Mouse (Mus musculus) cerebellum, adult 9-11 months (tissue): ENCODE measurements around the gene Tmcc3.

ENCODE experiments used
- DNase-seq: peaks from one replicate; pipeline ENCODE4 v3.0.0; 2022

Gene Tmcc3

DNA sequence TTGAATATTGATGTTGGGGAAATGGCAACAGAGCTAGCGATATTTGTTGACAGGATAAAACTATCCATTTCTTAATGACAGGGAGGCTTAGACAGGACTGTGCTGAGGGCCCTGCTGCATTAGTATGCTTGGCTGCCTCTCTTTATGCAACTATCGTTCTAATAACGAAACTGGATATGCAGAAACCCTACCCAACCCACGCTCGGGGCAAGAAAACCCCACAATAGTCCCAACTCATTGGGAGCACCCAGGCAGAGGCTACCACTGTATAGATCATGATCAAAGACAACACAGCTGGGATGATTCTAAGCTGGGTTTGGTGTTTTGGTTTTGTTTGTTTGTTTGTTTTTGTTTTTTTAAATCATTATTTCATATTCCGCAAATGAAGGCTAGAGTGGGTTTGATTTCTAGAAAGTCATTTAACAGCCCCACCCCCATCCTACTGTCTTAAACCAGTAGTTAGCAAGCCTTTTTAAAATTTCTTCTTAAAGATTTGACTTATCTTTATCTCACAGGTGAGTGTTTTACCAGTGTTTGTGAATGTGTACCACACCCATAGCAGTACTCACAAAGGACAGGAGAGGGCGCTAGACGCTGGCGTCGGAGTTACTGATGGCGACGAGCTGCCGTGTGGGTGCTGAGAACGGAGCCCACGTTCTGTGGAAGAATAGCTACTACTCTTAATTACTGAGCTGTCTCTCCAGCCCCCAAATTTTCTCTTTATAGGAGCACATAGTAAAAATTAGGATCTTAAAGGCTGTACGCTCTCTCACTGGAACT, 20.8 kb downstream of the Tmcc3 start:
- DNase-seq, result no peak

DNA sequence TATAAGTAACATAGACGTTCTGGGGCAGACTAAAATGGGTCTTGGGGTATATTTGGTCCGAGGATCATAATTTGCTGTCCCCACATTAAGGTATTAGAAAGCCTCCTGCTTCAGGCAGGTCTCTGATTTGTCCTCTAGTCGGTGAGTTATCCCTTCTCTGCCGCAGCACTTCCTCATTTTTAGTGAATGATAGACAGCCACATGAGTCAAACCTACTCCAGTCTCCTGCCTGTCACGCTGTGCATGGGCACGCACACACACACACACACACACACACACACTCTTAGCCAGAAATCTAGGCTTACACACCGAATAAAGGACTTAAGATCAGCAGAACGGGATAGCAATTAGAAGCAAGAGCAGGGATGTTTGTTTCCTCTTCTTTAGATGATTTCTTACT, 21.6 kb downstream of the Tmcc3 start:
- DNase-seq, result no peak

DNA sequence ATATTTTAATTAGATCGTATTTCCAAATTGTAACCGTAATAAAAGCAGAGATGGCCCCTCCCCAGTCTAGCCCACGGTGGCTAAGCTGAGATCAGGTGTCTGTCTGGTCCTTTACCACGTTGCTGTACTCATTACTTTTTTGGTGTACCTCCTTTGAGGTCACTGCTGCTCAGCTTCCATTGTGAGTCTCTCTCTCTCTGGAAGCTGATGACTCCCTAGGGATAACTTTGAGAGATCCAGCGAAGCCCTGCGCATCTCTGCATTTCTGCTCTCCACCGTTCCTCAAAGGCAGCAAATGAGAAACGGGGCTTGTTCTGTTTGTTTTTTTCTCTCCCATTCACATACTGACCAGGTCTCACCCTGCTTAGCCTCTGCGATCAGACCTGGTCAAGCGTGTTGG, 23.3 kb downstream of the Tmcc3 start:
- no peak for DNase-seq

DNA sequence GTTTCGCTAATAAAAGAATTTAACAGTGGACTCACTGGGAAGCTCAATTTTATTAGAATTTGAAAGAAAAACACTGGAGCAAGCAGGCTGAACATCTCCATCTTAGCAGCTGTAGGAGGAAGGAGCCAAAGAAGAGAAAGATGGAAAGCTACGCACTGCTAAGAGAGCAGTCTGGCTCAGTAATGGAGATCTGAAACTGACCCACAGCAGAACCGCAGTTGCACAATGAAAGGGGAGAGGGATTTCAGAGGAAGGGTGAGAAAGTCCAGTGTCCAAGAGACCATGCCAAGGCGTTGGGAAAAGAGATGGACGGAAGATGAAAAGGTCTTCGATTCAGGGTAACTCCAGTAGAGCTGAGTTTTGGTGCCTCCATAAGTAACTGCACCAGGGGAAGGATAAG, 24.3 kb downstream of the Tmcc3 start:
- no peak for DNase-seq

DNA sequence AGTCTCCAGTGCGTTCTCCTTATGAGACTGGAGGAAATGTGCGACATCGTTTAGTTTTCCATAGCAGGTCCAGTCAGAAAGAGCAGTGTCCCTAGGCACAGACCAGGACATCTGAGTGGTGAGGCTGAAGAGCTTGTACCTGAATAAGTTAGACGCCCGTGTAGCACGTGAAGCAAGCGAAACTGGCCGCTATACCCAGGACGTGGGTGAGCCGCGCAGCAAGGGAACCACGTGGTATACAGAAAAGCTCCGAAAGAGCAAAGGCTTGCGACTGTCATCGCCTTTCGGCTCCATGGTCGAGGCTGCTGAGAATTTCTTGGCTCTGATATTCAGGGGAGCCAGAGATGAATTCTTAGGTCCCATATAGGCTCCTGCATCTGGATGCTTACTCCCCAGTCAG, 29.8 kb downstream of the Tmcc3 start:
- DNase-seq, result no peak

DNA sequence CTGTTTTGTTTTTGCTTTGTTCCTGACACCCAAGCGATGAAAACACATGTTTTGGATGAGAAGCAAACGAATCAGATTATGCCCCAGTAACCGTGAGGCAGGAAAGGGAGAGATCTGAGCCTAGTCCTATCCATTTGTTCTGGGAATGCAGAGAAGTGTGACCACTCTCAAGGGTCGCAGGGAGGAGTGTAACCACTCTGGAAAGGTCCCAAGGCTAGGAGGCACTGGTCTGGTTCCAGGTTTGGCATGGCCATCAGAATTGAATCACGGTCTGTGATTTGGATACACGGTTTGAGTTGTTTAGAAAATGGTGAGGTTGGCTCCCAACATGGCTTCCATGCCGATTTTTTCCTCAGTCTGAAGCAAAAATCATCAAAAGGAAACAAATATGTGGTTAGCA, 30.5 kb downstream of the Tmcc3 start:
- DNase-seq, result no peak

DNA sequence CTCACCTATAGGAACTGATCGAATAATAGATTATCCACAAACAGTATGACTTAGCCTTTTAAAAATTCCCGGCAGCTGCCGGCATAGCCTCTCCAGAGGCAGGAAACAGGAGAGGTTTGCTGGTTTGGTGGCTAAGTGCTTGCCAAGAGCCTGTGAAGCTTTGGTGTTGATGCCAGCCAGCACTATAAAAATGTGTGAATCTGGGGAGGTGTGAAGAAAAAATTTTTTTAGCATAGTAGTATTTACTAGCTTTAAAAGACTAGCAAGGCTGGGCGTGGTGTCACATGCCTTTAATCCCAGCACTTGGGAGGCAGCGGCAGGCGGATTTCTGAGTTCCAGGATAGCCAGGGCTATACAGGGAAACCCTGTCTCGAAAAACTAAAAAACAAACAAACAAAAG, 31.8 kb downstream of the Tmcc3 start:
- DNase-seq, result no peak

DNA sequence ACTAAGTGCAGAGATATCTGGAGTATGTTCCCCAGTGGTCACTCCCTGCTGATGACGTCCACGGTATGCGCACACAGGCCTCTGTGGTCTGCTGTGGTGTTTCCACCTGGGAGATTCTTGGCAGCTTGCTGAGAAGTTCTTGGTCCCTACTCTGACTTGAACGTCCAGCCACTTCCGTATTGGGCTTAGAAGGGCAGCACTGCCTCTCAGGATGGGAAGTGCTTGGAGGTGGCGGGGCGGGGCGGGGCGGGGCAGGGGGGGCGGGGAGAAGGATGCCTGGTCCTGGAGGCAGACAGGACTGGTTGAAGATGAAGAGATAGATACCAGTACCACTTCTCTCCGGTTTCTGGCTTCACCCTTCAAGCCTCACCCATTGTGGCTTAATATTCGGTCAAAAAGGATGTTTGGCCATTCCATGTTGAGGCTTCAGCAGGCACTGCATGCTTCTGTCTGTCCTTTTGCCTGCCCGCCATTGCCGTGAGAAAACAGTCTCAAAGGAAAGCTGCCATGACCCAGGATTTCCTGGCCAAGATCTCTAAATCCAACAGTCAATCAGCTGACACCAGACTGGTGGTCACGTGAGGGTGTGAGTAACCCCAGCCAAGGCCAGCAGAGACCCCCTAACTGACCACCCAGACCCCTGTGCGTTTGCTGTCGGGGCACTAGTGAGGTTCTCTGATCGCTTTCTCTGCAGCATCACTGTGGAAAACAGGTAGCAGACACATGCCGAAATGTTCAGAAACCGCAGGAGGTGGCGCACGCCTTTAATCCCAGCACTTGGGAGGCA, 33.1 kb downstream of the Tmcc3 start:
- DNase-seq, result no peak

DNA sequence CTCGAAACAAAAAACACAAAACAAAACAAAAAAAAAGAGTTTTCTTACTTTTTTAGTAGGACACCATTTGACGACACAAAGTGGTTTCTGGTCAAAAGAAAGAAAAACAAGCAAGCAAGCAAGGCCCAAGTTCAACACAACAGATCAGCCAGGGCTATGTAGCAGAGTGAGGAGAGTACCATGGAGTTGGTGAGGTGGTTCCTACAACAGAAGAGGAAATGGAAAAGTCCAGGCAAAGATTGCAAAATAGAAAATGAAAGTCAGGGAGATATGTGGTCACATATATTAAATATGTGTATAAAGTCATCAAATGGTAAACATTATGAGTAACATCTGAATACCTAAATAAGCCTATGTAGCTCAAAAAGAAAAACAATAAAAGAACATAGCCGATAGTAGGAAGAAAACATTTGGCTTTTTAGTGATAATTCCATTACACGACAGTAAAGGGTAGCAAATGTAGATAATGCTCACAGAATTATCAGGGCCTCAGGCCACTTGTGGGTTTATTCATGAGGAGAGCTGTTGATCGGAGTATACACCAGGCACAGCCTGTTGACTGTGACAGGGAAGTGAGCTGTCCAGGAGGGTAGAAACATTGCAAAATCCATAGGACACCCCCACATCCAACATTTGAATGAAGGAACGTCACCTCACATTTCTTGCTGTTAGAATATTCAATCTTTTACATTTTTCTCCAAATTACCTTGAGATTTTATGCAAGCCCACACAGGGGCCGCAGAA, 33.9 kb downstream of the Tmcc3 start:
- DNase-seq, result no peak

DNA sequence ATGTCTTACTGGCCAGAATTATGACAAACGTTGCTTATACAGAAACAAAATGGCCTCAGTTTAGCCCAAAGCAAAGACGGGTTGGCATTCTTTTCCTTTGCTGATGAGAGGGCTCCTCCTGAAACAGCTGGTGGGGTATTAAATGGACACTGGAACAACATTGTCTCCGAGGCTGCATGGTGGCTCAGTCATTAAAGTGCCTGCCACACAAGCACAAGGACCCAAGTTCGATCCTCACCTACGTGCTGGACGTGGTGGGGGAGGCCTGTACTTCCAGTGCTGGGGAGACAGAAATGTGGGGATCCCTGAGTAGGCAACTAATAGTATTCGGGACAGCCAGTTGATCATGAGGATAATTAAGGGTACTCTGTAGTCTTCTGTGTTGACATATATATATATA, 34.8 kb downstream of the Tmcc3 start:
- no peak for DNase-seq

DNA sequence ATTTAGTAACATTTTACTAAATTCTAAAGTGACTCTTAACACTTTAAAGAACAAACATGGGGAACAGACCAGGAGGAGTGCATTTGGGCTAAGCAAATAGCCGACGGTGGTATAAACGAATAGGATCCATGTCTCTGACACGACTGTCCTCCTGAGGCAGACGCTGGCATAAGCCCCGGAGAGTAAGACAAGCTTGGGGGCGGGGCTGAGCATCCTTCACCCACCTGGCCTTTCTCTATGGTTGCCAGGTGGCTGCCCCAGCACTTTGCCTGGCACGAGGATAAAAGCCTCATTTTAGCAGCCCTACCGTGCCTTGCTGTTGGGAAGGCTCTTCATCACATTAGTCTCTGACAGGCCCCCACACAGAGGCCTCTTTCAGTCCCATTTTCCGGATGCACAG, 35.5 kb downstream of the Tmcc3 start:
- no peak for DNase-seq

DNA sequence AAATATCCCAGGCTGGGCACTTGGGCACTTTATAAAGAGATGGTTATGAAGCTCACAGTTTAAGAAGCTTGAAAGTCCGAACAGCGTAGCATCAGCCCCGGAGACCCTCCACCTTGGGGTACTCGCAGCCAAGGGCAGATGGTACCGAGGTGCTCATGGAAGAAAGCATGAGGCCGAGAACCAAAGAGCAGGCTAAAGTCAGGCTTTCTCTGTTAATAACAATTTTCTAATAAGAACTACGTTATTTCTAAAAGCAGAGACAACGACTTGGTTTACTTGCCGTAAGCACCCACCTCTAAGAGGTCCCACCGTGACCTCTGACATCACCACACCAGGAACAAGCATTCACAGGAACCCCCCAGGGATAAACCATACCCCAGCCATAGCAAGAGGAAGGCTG, 36.2 kb downstream of the Tmcc3 start:
- no peak for DNase-seq

DNA sequence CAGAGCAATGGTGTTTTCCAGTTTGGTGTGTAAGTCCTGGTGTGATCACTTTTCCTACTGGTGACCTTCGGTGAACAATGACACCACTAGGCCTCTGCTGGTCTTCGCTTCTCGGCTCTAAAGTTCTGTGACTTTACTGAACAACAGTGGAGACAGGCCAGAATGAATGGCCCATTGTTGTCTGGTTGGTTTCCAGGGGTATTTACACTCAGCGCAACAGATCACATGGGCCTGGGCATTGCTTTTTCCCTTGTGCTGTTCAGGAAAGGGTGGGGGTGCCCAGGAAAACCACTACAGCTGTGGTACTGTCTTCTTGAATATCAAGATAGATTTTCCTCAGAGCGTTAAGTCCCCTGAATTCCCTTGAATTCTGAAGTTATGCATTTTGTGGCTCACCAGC, 38.5 kb downstream of the Tmcc3 start:
- DNase-seq, result no peak

DNA sequence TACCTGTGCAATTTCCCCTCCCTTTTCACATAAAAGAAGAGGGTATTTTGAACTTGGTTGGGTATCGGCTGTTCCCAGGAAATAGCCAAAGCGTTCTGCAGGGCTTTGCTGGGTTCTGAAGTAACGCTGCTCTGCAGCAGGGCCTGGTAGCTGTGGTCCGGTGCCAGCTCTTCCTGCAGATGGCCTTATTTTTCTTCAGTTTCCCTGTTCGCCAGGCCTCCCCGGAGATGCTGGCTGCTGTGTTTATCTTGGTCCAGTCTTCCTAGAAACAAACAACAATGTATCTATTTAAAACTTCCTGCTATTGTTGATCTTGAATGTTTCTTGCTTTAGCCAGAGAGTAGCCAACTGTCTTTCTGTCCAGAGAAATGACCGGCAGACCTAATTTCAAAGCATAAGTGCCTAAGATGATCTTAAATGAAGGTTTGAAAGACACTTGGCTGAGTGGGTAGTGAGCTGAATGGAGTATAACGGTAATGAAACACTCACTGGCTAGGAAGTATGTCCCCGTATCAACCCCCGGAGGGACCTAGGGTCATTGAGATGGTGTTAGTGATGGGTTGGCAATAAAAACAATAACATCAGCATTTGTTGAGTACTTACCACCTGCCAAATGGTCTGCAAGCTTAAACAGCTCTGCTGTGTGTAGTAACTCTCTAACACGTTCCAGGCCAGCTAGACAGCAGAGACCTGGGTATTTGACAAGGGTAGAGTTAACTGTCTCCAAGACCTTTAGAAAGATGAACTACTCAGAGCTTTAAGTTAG, 39.3 kb downstream of the Tmcc3 start:
- DNase-seq, result peak; percentile 67

DNA sequence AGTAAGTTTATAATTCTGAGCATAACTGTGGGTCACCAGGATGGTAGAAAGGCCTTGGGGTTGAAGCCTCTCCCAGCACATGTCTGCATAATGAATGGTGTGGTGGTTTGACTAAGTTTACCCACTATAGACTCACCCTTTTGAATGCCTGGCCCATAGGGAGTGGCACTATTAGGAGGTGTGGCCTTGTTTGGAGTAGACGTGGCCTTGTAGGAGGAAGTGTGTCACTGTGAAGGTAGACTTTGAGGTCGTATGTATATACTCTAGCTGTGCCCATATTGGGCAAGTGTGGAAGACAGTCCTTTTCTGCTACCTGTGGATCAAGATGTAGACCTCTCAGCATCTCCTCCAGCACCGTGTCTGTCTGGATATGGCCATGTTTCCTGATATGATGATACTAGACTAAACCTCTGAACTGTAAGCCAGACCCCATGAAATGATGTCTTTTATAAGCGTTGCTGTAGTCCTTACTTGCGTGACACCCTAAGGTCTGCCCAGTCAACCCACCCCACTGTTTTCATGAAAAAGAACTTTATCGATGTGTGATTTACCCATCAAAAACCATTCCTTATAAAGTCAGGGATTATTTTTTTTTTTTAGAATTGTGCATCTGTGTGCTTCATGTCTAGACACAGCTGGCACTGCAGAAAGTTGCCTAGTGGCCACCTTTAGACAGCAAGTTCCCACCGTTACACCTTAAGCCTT, 40.6 kb downstream of the Tmcc3 start:
- no peak for DNase-seq

DNA sequence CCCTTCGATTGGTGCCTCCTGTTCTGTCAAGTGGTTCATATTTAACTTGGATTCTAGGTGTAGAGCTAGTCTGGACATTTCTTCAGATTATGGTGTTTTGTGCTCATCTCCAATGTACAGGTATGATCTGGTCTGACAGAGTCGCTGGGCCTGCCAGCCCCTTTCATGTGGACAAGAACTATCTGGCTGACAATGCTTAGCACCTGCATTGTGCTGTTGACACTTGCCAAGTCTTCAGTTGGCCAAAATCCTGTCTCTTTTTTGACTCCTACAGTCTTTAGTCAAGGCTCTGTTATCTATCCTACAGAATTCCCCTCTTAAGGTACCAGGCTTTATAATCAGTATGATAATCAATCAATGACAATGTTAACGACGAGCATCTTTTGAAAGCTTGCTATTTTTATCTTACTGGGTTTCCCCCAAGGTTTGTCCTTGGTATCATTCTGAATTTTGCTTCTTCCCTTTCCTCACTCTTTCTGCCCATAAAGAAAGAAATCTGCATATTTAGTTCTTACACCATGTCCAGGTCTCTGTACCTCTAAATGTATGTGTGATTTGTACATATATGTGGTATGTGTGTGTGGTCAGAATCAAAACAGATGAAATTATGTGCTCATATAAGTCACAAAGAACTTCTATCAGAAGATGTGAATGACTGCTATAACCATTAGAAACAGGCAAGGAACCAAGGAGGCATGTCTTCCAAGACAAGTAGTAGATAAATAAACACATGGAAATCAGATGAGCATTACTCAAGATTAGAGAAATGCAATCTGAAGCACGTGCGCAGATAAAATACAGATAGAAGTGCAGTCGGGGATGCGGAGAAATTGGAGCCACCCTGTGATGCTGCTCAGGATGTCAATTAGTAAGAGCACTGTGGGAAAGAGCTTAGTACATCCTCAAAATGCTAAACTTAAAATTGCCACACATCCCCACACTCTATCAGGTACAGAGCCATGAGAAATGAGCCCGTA, 41.4 kb downstream of the Tmcc3 start:
- no peak for DNase-seq

DNA sequence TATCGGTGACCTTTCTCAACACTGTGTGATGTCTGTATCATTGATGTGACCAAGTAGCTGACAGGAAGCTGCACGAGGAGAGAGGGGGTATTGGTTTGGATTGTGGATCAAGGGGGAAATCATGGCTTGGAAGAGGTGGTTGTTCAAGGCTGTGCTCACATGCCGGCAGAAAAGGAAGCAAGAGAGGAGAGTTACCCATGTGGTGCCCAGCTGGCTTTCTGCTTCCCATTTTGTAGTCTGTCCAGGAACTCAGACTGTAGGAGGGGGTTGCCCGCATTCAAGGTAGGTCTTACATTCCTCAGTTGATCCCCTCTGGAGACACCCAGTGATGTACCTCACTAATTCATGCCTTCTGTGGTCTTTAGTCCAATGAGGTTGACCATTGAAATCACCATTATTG, 42.3 kb downstream of the Tmcc3 start:
- DNase-seq, result no peak

DNA sequence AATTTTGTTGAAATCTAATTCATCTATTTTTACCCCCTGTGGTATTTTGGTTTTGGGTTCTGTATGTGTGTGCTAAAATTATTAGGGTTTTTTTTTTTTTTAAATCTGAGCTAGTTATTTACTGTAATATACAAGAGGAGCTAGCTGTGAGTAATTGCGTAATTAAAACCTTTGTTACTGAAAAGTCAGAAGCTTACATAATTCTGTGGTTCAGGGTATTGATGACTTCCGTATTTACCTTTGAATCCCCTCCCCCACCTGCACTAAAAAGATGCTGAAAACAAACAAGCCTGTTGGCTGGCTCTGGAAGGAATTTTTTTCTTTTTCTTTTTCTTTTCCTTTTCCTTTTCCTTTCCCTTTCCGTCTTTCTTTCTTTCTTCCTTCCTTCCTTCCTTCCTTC, 42.7 kb downstream of the Tmcc3 start:
- DNase-seq, result no peak

DNA sequence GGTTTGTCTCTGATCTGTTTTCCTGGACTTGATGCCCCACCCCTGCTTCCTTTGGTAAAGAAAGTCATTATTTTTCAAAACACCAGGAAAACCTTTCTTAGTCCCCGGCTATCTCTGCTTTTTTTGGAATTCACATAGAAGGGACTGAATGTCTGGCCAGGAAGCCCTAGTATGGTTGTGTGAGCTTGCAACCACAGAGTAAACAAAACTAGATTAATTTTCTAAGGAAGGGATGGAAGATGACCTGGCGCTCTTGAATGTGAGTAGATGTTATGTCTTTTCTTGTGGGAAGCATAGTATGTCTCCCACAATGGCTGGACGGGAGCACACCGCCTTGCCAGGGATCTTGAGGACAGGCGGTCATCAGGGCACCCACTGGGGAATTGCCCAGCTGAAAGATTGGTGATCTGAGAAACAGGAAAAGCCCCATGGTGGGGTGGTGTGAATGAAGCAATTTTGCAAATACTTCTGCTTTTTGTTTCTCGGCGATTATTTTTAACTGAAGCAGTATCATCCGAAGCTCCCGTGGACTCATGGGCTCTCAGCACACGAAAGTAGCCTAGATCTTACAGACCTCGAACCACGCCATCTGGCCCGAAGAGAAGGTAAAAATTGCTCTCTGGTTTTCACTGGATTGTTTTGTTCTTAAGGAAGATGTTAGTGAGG, 44.9 kb downstream of the Tmcc3 start:
- no peak for DNase-seq

DNA sequence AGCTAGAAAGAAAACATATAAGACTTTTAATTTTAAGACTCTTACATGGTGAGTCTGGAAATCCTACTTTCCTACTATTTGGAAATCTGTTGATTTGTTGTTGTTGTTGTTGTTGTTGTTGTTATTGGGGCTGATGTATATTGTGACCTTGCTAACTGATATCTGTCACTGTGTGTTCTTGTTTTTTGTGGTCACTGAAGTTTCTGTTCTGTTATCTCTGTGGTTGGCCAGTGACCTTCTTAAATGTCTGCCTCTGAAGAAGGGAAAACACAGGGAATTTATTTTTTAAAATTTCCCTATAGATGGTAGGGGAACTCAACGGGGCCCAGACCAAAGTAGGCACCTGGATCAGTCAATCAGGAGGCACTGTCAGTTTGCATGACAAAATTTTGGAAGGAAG, 48.9 kb downstream of the Tmcc3 start:
- no peak for DNase-seq

DNA sequence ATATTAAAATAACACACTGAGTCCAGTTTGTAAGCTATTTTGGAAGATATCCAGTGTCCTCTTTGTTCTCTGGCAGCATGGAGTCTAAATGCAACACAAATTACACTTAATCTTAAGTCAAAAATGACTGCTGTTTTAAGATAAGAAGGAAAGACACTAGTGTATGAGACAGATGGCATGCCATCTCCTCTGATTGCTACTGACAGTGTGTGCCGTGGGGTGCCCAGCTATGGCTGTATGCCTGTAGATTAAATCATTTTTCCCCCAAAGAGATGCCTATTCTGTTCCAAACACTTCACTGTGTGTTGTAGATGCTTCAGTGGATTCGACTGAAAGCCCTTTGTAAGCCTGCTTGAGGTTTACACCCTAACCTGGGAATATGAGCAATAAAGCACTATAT, 59.5 kb downstream of the Tmcc3 start:
- DNase-seq, result peak; percentile 40
